Mouse (Mus musculus) gastrocnemius, postnatal 25 days (tissue): ENCODE data around the gene Ablim1. TPM values are rescaled to one million over a fixed set of nuclear protein-coding genes. Genes with fewer than 3 reads are reported as not detected.
A peak's percentile ranks its signal among the peaks of the same experiment; 100 is the strongest.

Source experiments
- DNase-seq: peaks from one replicate; pipeline ENCODE4 v3.0.0; 2022
- total RNA-seq, 2 experiments: library from RNA; stranded (reverse); gene quantifications; 1 replicate in 1 of 2; 2 replicates in 1 of 2; pipeline ENCODE4 v1.2.3; 2021

The Ablim1 gene
- total RNA-seq, 2 experiments from 2014 or later, result 37.6 to 41.4 TPM

- DNase-seq, result no peak
Measured at GRCm38 (mm10) chr19:57222657-57223056, 92.1 kb downstream of the Ablim1 start.

DNA sequence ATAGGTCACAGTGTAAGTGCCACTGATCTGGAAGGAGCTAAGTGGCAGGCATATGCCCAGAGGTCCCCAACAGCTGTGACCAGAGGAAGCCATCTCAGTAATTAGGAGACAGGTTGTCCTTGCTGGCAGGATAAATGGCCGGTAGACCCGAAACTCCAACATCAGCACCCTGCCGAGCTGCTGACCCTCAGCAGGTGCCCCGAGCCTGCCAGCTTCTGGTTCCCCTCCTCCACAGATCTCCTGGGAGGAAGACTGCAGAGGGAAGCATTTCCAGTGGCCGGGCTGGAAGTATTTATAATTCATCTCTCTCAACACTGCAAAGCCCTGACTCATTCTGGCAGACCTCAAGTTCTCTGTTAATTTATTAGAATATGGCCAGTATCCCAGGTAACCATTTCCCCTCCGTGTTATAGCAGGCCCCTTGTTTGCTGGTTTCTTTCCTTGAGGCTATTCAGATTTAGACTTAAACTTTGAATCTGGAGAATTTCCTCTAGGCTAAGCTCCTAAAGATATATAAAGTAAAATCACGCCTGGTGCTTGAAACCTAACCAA lies 93.0 kb downstream of the Ablim1 start:
- DNase-seq, result no peak

GRCm38 (mm10) chr19:57219758-57220157 lies 95.0 kb downstream of the Ablim1 start:
- DNase-seq, result no peak

DNA sequence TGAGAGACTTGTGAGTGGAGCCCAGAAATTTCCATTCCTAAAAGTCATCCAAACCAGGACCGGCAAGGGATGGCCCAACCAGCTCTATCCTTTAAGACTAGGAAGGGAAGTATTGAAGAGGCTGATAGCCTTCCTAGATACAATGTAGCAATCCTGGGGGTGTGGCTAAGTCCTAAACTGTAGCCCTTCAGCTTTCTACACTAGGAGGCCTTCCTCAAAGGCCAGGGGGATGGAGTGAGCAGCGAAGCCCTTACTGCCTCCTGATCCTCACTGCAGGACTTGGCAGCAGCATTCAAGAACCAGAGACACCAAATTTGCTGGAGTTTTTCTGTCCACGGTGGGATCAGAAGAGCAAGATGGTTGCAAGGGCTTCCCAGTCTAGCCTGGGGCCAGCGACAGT lies 97.6 kb downstream of the Ablim1 start:
- no peak for DNase-seq

DNA sequence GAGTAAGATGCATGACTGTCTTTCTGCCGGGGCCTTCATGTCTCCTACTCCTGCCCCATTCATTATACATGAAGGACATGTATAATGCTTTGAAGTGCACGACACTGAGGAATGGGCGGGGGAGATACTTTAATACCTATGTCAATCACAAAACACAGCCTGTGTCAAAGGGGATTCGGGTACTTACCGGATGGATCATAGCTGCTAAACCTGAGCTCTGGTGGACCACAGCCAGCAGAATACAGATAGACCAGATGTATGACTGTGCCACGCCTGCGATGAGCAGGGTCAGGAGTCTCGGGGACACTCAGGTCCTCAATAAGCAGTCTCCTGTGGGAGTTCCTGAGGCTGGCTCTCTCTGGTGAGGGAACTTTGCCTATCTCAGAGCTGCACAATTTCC lies 99.2 kb downstream of the Ablim1 start:
- DNase-seq, result no peak

DNA sequence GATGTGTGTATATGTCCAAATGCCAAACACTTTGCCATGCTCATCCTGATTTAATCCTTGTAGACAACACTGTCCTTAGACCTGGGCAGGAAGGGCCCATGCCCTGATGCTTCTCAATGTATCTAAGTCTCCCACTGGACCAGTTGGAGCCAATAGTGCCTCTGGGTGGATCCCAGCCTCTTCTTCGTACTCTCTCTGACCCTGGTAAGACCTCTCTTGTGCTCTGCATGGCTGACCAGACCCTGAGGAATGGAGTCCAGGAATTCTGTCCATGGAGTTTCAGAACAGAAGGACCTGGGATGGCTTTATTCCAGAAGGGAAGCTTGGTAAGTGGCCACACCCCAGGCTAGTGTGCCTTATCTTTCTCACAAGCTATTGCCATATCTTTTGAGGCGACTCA lies 102.3 kb downstream of the Ablim1 start:
- no peak for DNase-seq

DNA sequence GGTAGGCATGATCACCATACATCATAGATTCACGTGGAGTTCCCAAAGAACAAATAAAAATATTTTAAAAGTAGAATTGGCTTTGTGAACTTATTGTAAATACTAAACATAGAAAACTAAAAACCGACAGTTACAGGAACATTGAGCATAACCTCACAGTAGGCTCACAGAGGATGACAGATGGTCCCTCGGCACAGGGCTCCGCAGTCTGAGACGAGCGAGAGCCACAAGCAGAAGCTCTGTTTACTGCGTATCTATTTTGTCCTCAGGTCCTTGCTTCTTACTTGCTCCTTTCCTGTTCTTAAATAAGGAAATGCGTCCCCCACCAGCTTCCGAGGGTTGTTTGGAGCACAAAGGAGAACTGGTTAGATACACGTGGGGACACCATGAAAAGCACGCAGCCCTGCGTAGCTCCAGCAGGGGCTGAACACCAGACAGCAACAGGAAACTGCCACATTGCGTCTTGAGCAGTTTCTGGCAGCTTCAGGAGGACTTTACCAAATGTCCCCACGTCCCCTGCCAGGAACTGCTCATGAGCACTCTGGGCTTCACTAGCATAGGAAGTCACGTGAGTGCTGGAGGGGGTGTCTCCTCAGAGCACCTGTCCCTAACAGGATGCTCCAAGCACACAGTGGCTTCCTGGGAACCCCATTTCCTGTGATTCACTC lies 103.1 kb downstream of the Ablim1 start:
- DNase-seq, result peak; percentile 70

DNA sequence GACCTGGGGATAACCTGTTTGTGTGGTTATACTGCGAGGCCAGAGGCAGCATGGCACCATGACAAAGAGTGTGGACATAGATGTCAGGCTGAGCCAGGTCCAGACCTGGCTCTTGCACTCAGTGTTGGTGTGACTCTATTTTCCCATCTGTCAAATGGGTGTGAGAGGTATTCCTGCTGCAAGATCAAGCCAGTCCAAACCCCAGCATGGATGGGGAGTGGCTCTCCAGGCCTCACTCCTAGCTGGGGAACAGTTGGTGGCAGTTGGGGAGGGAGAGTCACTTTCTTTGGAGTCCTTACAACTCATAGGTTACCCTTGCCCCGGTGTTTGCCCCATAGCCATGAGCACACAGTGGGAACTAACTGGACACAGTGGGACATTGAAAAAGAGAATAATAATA lies 103.8 kb downstream of the Ablim1 start:
- DNase-seq, result no peak

GRCm38 (mm10) chr19:57204101-57204500 lies 110.6 kb downstream of the Ablim1 start:
- DNase-seq, result no peak

- no peak for DNase-seq
Measured at GRCm38 (mm10) chr19:57202554-57202953, 112.2 kb downstream of the Ablim1 start.

DNA sequence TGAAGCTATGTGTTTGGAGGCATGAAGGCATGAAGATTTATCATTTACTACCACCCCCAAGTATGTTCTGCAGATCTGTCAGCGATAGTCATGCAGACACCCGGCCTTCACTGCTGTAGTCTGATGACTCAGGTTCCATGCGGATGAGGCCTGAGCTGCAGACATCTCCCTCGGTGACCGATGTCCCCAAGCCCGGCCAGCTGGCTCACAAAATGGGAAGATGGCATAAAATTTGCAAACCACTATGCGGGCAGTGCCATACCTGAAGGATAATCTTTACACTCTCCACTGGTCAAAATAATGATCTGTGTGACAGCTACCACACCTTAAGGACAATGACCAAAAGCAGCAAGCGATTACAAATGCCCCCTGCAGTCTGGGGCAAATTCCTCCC lies 113.6 kb downstream of the Ablim1 start:
- no peak for DNase-seq

DNA sequence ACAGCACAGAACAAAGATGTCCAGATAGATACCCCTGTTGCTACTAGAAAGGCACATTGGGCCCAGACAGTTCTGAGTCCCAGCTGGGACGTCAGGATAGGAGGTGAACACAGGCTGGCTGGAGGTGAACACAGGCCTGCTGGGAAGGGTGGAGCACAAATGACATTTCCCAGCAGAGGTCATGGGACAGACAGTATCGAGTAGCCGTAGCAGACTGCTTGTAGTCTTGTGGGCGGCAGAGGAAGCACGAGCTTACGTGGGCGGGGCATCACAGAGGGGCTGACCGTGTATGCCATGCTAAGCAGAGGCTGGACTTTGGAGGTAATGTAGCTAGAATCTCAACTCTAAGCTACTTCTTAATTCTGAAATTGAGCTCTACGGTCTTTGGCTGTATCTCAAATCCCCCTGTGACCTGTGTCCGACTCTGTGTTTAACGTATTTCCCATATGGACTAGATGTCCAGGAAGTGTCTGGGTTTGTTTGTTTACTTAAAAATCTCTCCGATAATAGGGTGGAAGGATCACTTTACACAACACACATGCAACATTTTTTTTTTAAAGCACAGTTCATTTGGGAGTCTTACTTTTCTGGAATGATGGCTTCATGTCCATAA lies 114.1 kb downstream of the Ablim1 start:
- DNase-seq, result no peak

- no peak for DNase-seq
Measured at GRCm38 (mm10) chr19:57199361-57199760, 115.4 kb downstream of the Ablim1 start.

DNA sequence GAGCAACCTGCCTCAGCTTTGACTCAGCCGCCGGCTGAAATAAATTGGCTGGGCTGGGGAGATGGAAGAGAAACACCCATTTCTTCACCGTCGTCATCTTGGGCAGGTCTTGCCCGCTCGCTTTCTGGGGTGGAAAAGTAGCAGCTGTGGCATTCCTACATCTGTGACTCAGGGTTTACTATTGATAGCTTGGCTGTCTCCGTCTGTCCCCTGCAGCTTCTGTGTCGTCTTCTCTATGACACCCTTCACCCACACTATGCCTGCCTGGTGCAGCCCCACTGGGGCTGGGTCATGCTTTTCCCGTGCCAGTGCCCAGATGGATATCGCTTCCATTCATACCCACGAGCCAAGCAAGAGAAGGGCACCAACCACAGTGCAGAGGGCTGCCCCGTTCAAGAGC lies 116.2 kb downstream of the Ablim1 start:
- DNase-seq, result no peak

GRCm38 (mm10) chr19:57198029-57198428 lies 116.7 kb downstream of the Ablim1 start:
- no peak for DNase-seq

GRCm38 (mm10) chr19:57197043-57197817 lies 117.5 kb downstream of the Ablim1 start:
- peak; percentile 83 for DNase-seq

GRCm38 (mm10) chr19:57196616-57197015 lies 118.1 kb downstream of the Ablim1 start:
- no peak for DNase-seq

- no peak for DNase-seq
Measured at GRCm38 (mm10) chr19:57195169-57195930, 119.4 kb downstream of the Ablim1 start.

- DNase-seq, result no peak
Measured at GRCm38 (mm10) chr19:57193958-57194357, 120.8 kb downstream of the Ablim1 start.

- DNase-seq, result no peak
Measured at GRCm38 (mm10) chr19:57193382-57193781, 121.3 kb downstream of the Ablim1 start.

- no peak for DNase-seq
Measured at GRCm38 (mm10) chr19:57191109-57191508, 123.6 kb downstream of the Ablim1 start.

DNA sequence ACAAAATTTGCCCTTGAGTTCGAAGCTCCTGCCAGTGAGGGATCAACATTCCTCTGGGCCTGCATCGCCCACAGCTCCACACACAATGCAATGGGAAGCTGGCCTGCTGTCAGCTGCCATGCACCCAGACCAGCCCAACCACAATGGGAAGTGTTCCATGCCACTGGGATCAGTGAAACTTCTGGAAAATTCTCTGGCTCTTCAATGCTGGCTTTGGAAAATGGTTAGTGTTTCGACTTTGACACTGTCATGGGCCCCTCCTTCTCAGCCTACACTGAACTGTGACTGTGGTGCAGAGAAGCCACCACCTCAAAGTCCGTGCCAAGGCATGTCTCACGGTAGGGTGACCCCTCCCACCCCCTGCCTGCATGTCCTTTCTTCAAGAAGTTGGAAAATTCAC lies 125.3 kb downstream of the Ablim1 start:
- DNase-seq, result no peak
